Mouse (Mus musculus) liver, adult 2 months (tissue): ENCODE data around the gene Hip1.

ENCODE experiments used
- CTCF ChIP-seq: fragments of 200-500 bp; IDR thresholded peaks from 2 replicates; pipeline ENCODE4 v1.5.1; 2011; ENCODE audit warnings: low read depth, low read length, control low read depth
- POLR2A ChIP-seq: fragments of 200-500 bp; IDR thresholded peaks from 2 replicates; pipeline ENCODE4 v1.6.1; 2011; ENCODE audit warnings: low read length, control low read depth; ENCODE audit not compliant: insufficient read depth; ENCODE audit errors: extremely low read depth

DNA sequence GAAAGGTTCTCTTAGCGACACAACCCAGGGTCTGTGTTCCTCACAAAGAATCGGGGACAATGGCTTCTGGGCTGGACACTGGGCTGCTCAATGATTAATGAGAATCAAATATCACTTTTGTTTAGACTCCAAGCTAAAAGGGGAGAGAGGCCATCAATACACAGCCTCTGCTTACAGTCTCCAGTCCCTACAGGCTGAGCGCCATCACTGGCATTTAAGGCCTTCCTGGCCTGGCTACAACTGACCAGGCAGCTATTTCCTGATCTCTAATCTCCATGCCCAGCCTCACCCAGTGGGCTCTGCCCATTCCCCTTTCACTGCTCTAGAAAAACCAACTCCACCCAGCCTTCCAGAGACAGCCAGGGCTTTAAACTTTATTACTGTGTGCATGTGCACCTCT is 59.6 kb downstream of the Hip1 start:
- TF ChIP-seq CTCF (no peak), POLR2A (no peak)
